In genomic region chr16:17202549-17202948, GRCm38 (mm10) we compare ENCODE assay signal across 8 mouse cellular contexts. TPM values are rescaled to one million over a fixed set of nuclear protein-coding genes. Genes with fewer than 3 reads are reported as not detected.
DNase-seq lines count a peak whose midpoint lies in the region; ATAC-seq and TF ChIP-seq lines count a peak whose summit lies in the region.

Gene Ube2l3 (minus strand): TSS chr16:17202649.

- peaks cover 35% of the 10 kb centered on the region for H3K79me2 ChIP-seq in myocyte (ENCODE audit: control insufficient read depth, insufficient read depth)

- peak within 1 kb of the TSS; percentile 73 for H3K4me3 ChIP-seq in lung, adult 2 months (replicated peaks; ENCODE audit: extremely low read depth, low read depth, low read length)
- peak within 1 kb of the TSS; percentile 100 for H3K4me3 ChIP-seq in embryonic facial prominence, embryonic 11.5 days (ENCODE audit: low read depth, low read length)
- peak within 1 kb of the TSS; percentile 89 for H3K4me3 ChIP-seq in heart, embryonic 13.5 days
- peak within 1 kb of the TSS; percentile 85 for H3K4me3 ChIP-seq in myocyte

- no peak within 1 kb of the TSS for H3K9ac ChIP-seq in embryonic facial prominence, embryonic 11.5 days (replicated peaks; ENCODE audit: low read length)
- peak within 1 kb of the TSS; percentile 100 for H3K9ac ChIP-seq in heart, embryonic 13.5 days

- no peaks in the 10 kb centered on the region for H3K36me3 ChIP-seq in embryonic facial prominence, embryonic 11.5 days (replicated peaks; ENCODE audit: control insufficient read depth, insufficient read depth, low read depth, low read length)
- 0 out of 2 replicates have a peak, but pooled peaks cover 8% of the 10 kb centered on the region for H3K36me3 ChIP-seq in heart, embryonic 13.5 days
- H3K36me3 ChIP-seq in myocyte (ENCODE audit: control insufficient read depth, insufficient read depth) = no peaks in the 10 kb centered on the region

- no peak for DNase-seq in lung, adult 2 months
- no peak for DNase-seq in lung, postnatal 10 days
- DNase-seq in embryonic facial prominence, embryonic 11.5 days (ENCODE audit: low spot score) = no peak
- no peak for DNase-seq in left cerebral cortex, postnatal 14 days (ENCODE audit: low spot score in 2 of 2)
- no peak for DNase-seq in spleen, adult 12 weeks (ENCODE audit: low spot score)
- DNase-seq in ovary, postnatal 36 days (ENCODE audit: low spot score) = no peak

- no peaks in the 10 kb centered on the region for H3K9me3 ChIP-seq in embryonic facial prominence, embryonic 11.5 days (replicated peaks; ENCODE audit: control insufficient read depth, low read length)
- no peaks in the 10 kb centered on the region for H3K9me3 ChIP-seq in heart, embryonic 13.5 days

- H3K4me1 ChIP-seq in lung, adult 2 months (ENCODE audit: control insufficient read depth, insufficient read depth, low read length) = peaks cover 2% of the 10 kb centered on the region; the same call in 1 of the 2 replicates
- H3K4me1 ChIP-seq in embryonic facial prominence, embryonic 11.5 days (ENCODE audit: control insufficient read depth, insufficient read depth, low read length) = no peaks in the 10 kb centered on the region
- H3K4me1 ChIP-seq in heart, embryonic 13.5 days = peaks cover 23% of the 10 kb centered on the region

- no peak for TF ChIP-seq CTCF in lung, adult 2 months (IDR thresholded peaks at IDR 0.05; ENCODE audit: insufficient read depth, low read length)

- no peak within 1 kb of the TSS for H3K27ac ChIP-seq in embryonic facial prominence, embryonic 11.5 days (replicated peaks; ENCODE audit: low read depth, low read length)
- H3K27ac ChIP-seq in heart, embryonic 13.5 days (replicated peaks) = peak within 1 kb of the TSS; percentile 87; the same call in 1 of the 2 replicates

- ATAC-seq in embryonic facial prominence, embryonic 11.5 days (replicated peaks; ENCODE audit: insufficient number of reproducible peaks, low FRiP score, low TSS enrichment, low read depth) = no peak
- no peak for ATAC-seq in heart, embryonic 13.5 days (ENCODE audit: extremely low read depth, insufficient number of reproducible peaks, low FRiP score, low TSS enrichment)

- H3K4me2 ChIP-seq in embryonic facial prominence, embryonic 11.5 days (ENCODE audit: low read depth, low read length) = no peak within 1 kb of the TSS
- peak within 1 kb of the TSS; percentile 88 for H3K4me2 ChIP-seq in heart, embryonic 13.5 days
- H3K4me2 ChIP-seq in myocyte (ENCODE audit: low read depth) = peak within 1 kb of the TSS; percentile 18

- 97% methylated on average over 1 of the region's 1 CpGs for WGBS in lung, adult 2 months
- 77% methylated on average over 1 of the region's 1 CpGs for WGBS in embryonic facial prominence, embryonic 11.5 days
- 64% methylated on average over 1 of the region's 1 CpGs for WGBS in heart, embryonic 13.5 days

- H3K27me3 ChIP-seq in embryonic facial prominence, embryonic 11.5 days (ENCODE audit: control insufficient read depth, insufficient read depth, low read length) = no peaks in the 10 kb centered on the region
- H3K27me3 ChIP-seq in heart, embryonic 13.5 days (replicated peaks) = peaks cover 18% of the 10 kb centered on the region
- H3K27me3 ChIP-seq in myocyte (ENCODE audit: control insufficient read depth, insufficient read depth, insufficient read length) = no peaks in the 10 kb centered on the region

- TF ChIP-seq POLR2A in lung, adult 2 months (IDR thresholded peaks at IDR 0.05; ENCODE audit: borderline replicate concordance, extremely low read depth, low read depth, low read length) = no peak
- no peak for TF ChIP-seq POLR2A in myocyte (IDR thresholded peaks at IDR 0.05; ENCODE audit: insufficient read length, low read depth)

- intact Hi-C loops in left cerebral cortex, postnatal 14 days (cut with DNase I) = loop anchor here (5.0 kb wide), 1 partner anchor 50 kb away; no protein-coding TSS in a partner anchor

- peak within 1 kb of the TSS; percentile 83 for H3ac ChIP-seq in myocyte (ENCODE audit: control insufficient read depth, insufficient read length)

TF ChIP-seq in myocyte, 11 proteins besides CTCF, POLR2A, EP300 and RAD21:
- TF ChIP-seq REST (IDR thresholded peaks at IDR 0.05; ENCODE audit: insufficient read depth, insufficient read length) (no peak), SRF (IDR thresholded peaks at IDR 0.05; ENCODE audit: control insufficient read depth, insufficient read length, low read depth) (no peak), TCF12 (IDR thresholded peaks at IDR 0.05; ENCODE audit: insufficient read depth, poor library complexity, severe bottlenecking) (no peak), TCF3 (IDR thresholded peaks at IDR 0.05; ENCODE audit: insufficient read length, low read depth) (no peak), E2F4 (IDR thresholded peaks at IDR 0.05; ENCODE audit: insufficient read depth) (no peak), POLR2AphosphoS2 (IDR thresholded peaks at IDR 0.05; ENCODE audit: insufficient read length, low read depth) (no peak), MYOD1 (IDR thresholded peaks at IDR 0.05; ENCODE audit: control insufficient read depth in 1 of 3, insufficient read length in 2 of 3, low read depth in 2 of 3) (no peak), CEBPB (IDR thresholded peaks at IDR 0.05; ENCODE audit: insufficient read depth, poor library complexity, severe bottlenecking) (no peak), MAX (IDR thresholded peaks at IDR 0.05; ENCODE audit: low read depth) (no peak), USF1 (IDR thresholded peaks at IDR 0.05; ENCODE audit: low read depth) (no peak), MYOG (IDR thresholded peaks at IDR 0.05; ENCODE audit: control insufficient read depth in 1 of 3, insufficient read depth in 1 of 3, insufficient read length in 2 of 3, low read depth in 2 of 3) (no peak)

RNA-seq across cellular contexts. Expression of gene Ube2l3, which starts in this region (rescaled TPM):
- 40.4 and 51.2 TPM in 2 replicates for polyA plus RNA-seq in lung, adult 2 months (2012; rRNA removed)
- polyA plus RNA-seq in embryonic facial prominence, embryonic 11.5 days (2014; fragmentation: Nextera tagmentation; extraction: Ambion mirVana) = 425 and 458 TPM in 2 replicates
- 292 and 303 TPM in 2 replicates for polyA plus RNA-seq in heart, embryonic 13.5 days (2015; fragmentation: Nextera tagmentation; extraction: Ambion mirVana)
- total RNA-seq in left cerebral cortex, postnatal 14 days (2021) = 100 to 1,000 TPM; 143 to 144 TPM
- polyA plus RNA-seq in myocyte (2012; fragmentation: generic; extraction: Trizol) = 124 TPM
